Mouse (Mus musculus) liver, adult 10 weeks (tissue): ENCODE measurements around the gene Rnf130. TPM values are rescaled to one million over a fixed set of nuclear protein-coding genes. Genes with fewer than 3 reads are reported as not detected.

Experiments used
- polyA plus RNA-seq: library from polyadenylated mRNA; stranded (reverse); fragments of 350-450 nt; fragmentation: Illumina TruSeq; extraction: RNeasy Lipid Tissue Mini Kit (QIAGEN cat#74804); gene quantifications from one replicate; pipeline ENCODE4 v1.2.3, GENCODE M21; 2014; ENCODE audit warnings: low read depth, low replicate concordance

Rnf130 gene
- polyA plus RNA-seq, result 172 TPM

DNA sequence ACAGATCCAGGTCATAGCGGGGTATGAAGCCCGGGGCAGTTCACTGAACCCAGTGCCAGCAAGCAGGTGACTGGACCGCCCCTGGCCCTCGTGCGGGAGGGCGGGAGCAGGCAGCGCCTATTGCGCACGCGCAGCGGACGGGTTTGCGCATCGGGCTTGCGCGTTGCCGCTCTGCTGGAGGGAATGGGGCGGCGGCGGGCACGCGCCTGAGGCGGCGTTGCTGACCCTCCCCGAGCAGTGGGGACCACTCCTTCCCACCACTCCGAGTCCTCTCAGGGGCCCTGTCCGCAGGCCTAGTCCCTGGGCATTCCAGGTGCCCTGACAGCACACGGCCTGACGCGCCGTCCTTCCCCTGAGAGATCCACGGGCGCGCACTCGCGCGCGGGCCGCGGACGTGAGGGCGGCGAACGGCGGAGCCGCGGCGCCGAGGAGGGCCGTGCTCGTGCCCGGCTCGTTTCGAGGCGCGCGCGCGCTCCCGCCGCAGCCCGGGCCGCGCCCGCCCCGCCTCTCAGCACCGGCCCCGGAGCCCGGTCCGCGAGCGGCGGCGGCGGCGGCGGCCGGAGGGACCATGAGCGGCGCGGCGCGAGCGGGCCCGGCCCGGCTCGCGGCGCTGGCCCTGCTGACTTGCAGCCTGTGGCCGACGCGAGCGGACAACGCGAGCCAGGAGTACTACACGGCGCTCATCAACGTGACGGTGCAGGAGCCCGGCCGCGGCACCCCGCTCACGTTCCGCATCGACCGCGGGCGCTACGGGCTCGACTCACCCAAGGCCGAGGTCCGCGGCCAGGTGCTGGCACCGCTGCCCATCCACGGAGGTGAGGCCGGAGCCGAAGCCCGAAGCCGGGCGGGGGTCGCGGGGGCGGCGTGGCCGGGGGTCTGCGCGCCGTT, at the start of gene Rnf130:
Gene Rnf130 (plus strand): TSS at position 514 of the 888 bp plus-strand sequence.

GRCm38 (mm10) chr11:50130811-50131766, 105.9 kb downstream of the Rnf130 start, which contains the start of gene Tbc1d9b:
Tbc1d9b (plus strand) TSS chr11:50131396.

Other genes with a start within 250 kb of the Rnf130 start
- gene Gfpt2, start 231.2 kb upstream of the Rnf130 start, polyA plus RNA-seq, result 0.29 TPM
- gene Mapk9, start 178.6 kb upstream of the Rnf130 start, polyA plus RNA-seq, result 68.6 TPM
- gene Rasgef1c, start 123.5 kb upstream of the Rnf130 start, polyA plus RNA-seq, result not detected
- 5.1 TPM for gene Tbc1d9b, start 106.0 kb downstream of the Rnf130 start, polyA plus RNA-seq
- 0.72 TPM for gene Mrnip, start 149.1 kb downstream of the Rnf130 start, polyA plus RNA-seq
- 315 TPM for gene Sqstm1, start 185.5 kb downstream of the Rnf130 start, polyA plus RNA-seq
- 2.6 TPM for gene Mgat4b, start 185.5 kb downstream of the Rnf130 start, polyA plus RNA-seq
- not detected for gene Ltc4s, start 213.3 kb downstream of the Rnf130 start, polyA plus RNA-seq